Mouse (Mus musculus) neural tube, embryonic 13.5 days (tissue): ENCODE measurements around the gene D17H6S53E. TPM values are rescaled to one million over a fixed set of nuclear protein-coding genes. Genes with fewer than 3 reads are reported as not detected.
"Not testable (repeated sequence)": the region's sequence is repeated elsewhere in the genome, so short reads cannot be mapped to it uniquely, and the experiment has no call there.

Experiments
- ATAC-seq: fragments of 200-750 bp; cut with Nextera tagmentation; 2 replicates; pipeline ENCODE4 v1.8.0; 2017; ENCODE audit warnings: low read depth, mild to moderate bottlenecking, moderate TSS enrichment, moderate library complexity
- H3K27ac ChIP-seq: fragments of 300-500 bp; sonication (generic); replicated peaks from 2 replicates; pipeline ENCODE4 v1.5.1; 2015; ENCODE audit warnings: moderate library complexity, mild to moderate bottlenecking, inconsistent platforms
- H3K27me3 ChIP-seq: fragments of 300-500 bp; sonication (generic); 2 replicates; pipeline ENCODE4 v1.6.1; 2015; ENCODE audit warnings: mild to moderate bottlenecking, inconsistent platforms
- H3K36me3 ChIP-seq: fragments of 300-500 bp; sonication (generic); 2 replicates; pipeline ENCODE4 v1.6.1; 2015; ENCODE audit warnings: mild to moderate bottlenecking, inconsistent platforms
- H3K4me1 ChIP-seq: fragments of 300-500 bp; sonication (generic); replicated peaks from 2 replicates; pipeline ENCODE4 v1.6.1; 2015; ENCODE audit warnings: inconsistent platforms
- H3K4me2 ChIP-seq: fragments of 300-500 bp; sonication (generic); 2 replicates; pipeline ENCODE4 v1.6.1; 2015; ENCODE audit warnings: inconsistent platforms, mild to moderate bottlenecking, moderate library complexity
- H3K4me3 ChIP-seq: fragments of 300-500 bp; sonication (generic); 2 replicates; pipeline ENCODE4 v1.5.1; 2015; ENCODE audit warnings: mild to moderate bottlenecking, inconsistent platforms
- H3K9ac ChIP-seq: fragments of 300-500 bp; sonication (generic); 2 replicates; pipeline ENCODE4 v1.6.1; 2015; ENCODE audit warnings: moderate library complexity, mild to moderate bottlenecking, inconsistent platforms
- H3K9me3 ChIP-seq: fragments of 300-500 bp; sonication (generic); 2 replicates; pipeline ENCODE4 v1.6.1; 2016; ENCODE audit warnings: inconsistent platforms
- WGBS: fragments of 180-500 bp; shearing (Covaris S2); methylation state at CpG from one replicate; pipeline ENCODE4 v1.1.7; 2015; 5-methylcytosine and 5-hydroxymethylcytosine counted together
- polyA plus RNA-seq: library from polyadenylated mRNA; unstranded; fragments of >200 nt; fragmentation: Nextera tagmentation; extraction: Ambion mirVana; gene quantifications from 2 replicates; pipeline ENCODE4 v1.2.1, GENCODE M21; 2015

Gene D17H6S53E
- polyA plus RNA-seq, 1 experiment from 2014 or later: 10.6 TPM

GRCm38 (mm10) chr17:35124261-35124896 is 1.8 kb upstream of the D17H6S53E start:
- H3K36me3 ChIP-seq: peaks cover 19% of the 10 kb centered on the region
- not testable (repeated sequence) for ATAC-seq, H3K9ac ChIP-seq, H3K9me3 ChIP-seq, H3K4me3 ChIP-seq, H3K27ac ChIP-seq, H3K27me3 ChIP-seq, H3K4me2 ChIP-seq
- 93% methylated on average over 12 of the region's 12 CpGs for WGBS
- H3K4me1 ChIP-seq: peaks cover 55% of the 10 kb centered on the region

DNA sequence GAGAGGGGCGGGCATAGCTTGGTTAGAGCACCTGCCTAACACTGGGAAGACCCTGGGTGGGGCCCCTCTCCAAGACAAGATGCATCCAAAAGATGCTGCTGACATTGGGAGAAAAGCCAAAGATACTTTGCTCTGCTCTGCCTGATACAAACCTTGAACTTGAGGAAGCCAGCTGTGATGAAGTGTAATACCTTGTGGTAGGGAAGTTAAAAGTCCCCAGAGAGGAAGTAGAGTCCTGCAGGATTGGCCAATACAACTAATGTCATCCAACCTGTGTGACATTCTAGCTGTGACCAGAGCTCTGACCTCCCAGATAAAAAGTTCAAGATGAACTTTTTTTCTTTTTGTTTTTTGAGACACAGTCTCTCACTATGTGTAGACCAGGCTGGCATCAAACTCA is 1.1 kb upstream of the D17H6S53E start:
- Histone ChIP-seq H3K9me3 (no peaks in the 10 kb centered on the region), H3K4me2 (no peak overlapping the region), H3K27me3 (no peaks in the 10 kb centered on the region), H3K27ac (no peak overlapping the region), H3K4me3 (no peak overlapping the region), H3K9ac (no peak overlapping the region), H3K4me1 (peaks cover 49% of the 10 kb centered on the region), H3K36me3 (peaks cover 22% of the 10 kb centered on the region)
- WGBS: 93% methylated on average over 1 of the region's 1 CpGs
- ATAC-seq: no peak

DNA sequence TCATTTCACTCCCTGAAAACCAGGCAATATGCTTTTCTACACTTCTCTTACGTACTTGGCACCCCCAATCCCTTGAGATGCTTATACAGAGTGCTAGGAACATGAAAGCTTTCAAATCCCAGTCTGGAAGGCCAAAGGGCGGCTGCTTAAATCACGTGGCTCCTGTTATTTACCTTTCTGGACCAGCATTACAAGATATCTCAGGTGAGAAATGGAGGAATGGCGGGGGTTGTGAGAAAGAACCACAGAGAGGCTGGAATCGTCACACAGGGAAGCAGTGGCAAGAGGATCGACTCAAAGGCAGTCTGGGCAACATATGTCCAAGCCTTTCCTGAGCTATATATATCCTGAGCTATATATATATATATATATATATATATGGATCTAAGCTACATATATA is 595 bp upstream of the D17H6S53E start:
- Histone ChIP-seq H3K36me3 (peaks cover 27% of the 10 kb centered on the region), H3K27ac (peak overlapping the region; percentile 81), H3K4me1 (peaks cover 44% of the 10 kb centered on the region), H3K9ac (peak overlapping the region; percentile 94), H3K4me2 (peak overlapping the region; percentile 79), H3K4me3 (peak overlapping the region; percentile 76), H3K9me3 (no peaks in the 10 kb centered on the region), H3K27me3 (no peaks in the 10 kb centered on the region)
- ATAC-seq: no peak
- WGBS: 44% methylated on average over 6 of the region's 6 CpGs

GRCm38 (mm10) chr17:35127017-35127416 is 844 bp downstream of the D17H6S53E start:
- Histone ChIP-seq H3K27me3 (no peaks in the 10 kb centered on the region), H3K36me3 (peaks cover 31% of the 10 kb centered on the region), H3K4me3 (peak overlapping the region; percentile 76), H3K9me3 (no peaks in the 10 kb centered on the region), H3K9ac (peak overlapping the region; percentile 94), H3K27ac (no peak overlapping the region), H3K4me1 (peaks cover 42% of the 10 kb centered on the region), H3K4me2 (peak overlapping the region; percentile 79)
- ATAC-seq: no peak
- 80% methylated on average over 13 of the region's 13 CpGs for WGBS

DNA sequence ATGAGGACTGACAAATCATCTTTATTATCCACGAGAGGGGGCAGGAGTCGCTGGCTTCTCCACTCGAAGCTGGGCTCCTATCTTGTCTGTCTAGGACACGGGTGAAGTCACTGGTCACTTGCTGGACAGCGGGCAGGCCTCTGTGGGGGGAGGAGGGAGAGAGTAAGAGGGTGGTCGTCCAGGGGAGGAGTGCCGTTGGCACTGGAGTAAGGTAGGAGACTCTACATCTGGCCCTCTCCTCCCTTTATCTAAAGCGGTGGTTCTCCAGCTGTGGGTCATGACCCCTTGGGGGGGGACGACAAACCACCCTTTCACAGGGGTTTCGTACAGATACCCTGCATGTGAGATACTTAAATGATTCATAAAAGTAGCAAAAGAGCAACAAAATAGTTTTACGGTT is 2.8 kb downstream of the D17H6S53E start:
- Histone ChIP-seq H3K4me3 (no peak overlapping the region), H3K9ac (peak overlapping the region; percentile 45; the same call in 1 of the 2 replicates), H3K4me2 (no peak overlapping the region), H3K36me3 (peaks cover 26% of the 10 kb centered on the region), H3K27ac (no peak overlapping the region), H3K9me3 (no peaks in the 10 kb centered on the region), H3K27me3 (no peaks in the 10 kb centered on the region), H3K4me1 (peaks cover 38% of the 10 kb centered on the region)
- ATAC-seq: no peak
- WGBS: 71% methylated on average over 11 of the region's 11 CpGs

DNA sequence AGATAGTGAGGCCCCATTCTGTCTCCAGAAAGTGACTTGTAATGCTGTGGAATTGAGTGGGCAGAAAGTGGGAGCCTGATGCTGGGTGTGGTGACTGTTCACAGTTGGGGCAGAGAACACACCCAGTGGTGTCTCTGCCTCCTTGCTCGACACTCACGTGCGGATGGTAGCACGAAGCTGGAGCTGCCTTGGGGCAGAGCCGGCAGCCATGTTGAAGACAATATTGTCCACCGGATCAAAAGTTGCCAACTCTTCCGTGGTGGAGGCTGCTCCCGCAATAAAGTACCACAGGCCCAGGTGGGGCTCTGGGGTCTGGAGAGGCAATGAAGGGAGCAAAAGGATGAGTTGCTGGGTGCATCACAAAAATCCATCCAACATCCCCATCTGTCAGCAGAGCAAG is 4.9 kb downstream of the D17H6S53E start:
- H3K27me3 ChIP-seq: no peaks in the 10 kb centered on the region
- no peak overlapping the region for H3K4me2 ChIP-seq
- H3K4me1 ChIP-seq: peaks cover 33% of the 10 kb centered on the region
- no peaks in the 10 kb centered on the region for H3K9me3 ChIP-seq
- H3K9ac ChIP-seq: no peak overlapping the region
- WGBS: 87% methylated on average over 8 of the region's 8 CpGs
- H3K36me3 ChIP-seq: peaks cover 16% of the 10 kb centered on the region; the same call in 1 of the 2 replicates
- no peak overlapping the region for H3K27ac ChIP-seq
- H3K4me3 ChIP-seq: no peak overlapping the region
- ATAC-seq: no peak

DNA sequence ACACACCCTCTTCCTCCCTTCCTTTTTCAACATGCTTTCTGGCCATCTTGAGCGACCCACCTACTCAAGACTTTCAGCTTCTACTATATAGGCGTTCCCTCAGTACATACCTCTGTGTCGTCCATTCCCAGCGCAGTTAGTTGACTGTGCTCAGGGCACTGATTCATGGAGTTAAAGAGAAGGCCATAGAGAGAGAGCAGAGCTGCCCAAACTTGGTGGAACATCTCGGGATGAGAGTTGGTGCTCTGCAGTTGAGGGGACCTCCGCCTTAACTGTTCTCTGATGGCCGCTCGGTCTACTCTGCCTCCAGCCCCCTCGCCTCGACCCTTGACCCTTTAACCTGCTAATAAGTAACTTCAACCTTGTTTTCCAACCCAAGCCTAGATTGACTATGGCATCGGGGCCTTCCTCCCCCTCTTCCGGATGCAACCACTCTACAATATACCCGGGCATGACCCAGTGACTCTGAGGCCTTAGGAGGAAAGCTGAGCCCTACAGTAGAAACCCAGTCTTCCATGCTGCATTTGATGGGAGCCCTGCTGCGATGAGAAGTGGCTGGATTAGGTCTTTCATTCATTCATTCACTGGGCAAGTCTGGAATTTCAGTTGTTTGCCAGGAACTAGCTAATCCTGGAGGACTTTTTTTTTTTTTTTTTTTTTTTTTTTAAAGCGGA is 5.5 kb downstream of the D17H6S53E start, which contains the start of gene Apom:
Apom (minus strand) TSS at position 551 of the 674 bp plus-strand sequence.
- Histone ChIP-seq H3K27ac (no peak within 1 kb of the TSS), H3K9ac (0 out of 2 replicates have a peak within 1 kb of the TSS, but pooled peaks have one; percentile 5), H3K4me1 (peaks cover 33% of the 10 kb centered on the region), H3K4me3 (no peak within 1 kb of the TSS), H3K9me3 (no peaks in the 10 kb centered on the region), H3K4me2 (no peak within 1 kb of the TSS), H3K27me3 (no peaks in the 10 kb centered on the region), H3K36me3 (peaks cover 16% of the 10 kb centered on the region; the same call in 1 of the 2 replicates)
- WGBS: 81% methylated on average over 15 of the region's 15 CpGs
- ATAC-seq: no peak

GRCm38 (mm10) chr17:35132174-35132560 is 6.0 kb downstream of the D17H6S53E start:
- peaks cover 16% of the 10 kb centered on the region; the same call in 1 of the 2 replicates for H3K36me3 ChIP-seq
- no peak for ATAC-seq
- no peaks in the 10 kb centered on the region for H3K9me3 ChIP-seq
- no peak overlapping the region for H3K4me2 ChIP-seq
- no peaks in the 10 kb centered on the region for H3K27me3 ChIP-seq
- 72% methylated on average over 3 of the region's 3 CpGs for WGBS
- H3K9ac ChIP-seq: no peak overlapping the region
- H3K27ac ChIP-seq: no peak overlapping the region
- peaks cover 33% of the 10 kb centered on the region for H3K4me1 ChIP-seq
- H3K4me3 ChIP-seq: no peak overlapping the region

GRCm38 (mm10) chr17:35133517-35133916 is 7.3 kb downstream of the D17H6S53E start:
- Histone ChIP-seq H3K36me3 (peaks cover 20% of the 10 kb centered on the region), H3K27ac (no peak overlapping the region), H3K4me2 (no peak overlapping the region; the same call in 1 of the 2 replicates), H3K9ac (no peak overlapping the region), H3K27me3 (no peaks in the 10 kb centered on the region), H3K9me3 (no peaks in the 10 kb centered on the region), H3K4me3 (no peak overlapping the region), H3K4me1 (peaks cover 36% of the 10 kb centered on the region)
- WGBS: 92% methylated on average over 7 of the region's 7 CpGs
- no peak for ATAC-seq

DNA sequence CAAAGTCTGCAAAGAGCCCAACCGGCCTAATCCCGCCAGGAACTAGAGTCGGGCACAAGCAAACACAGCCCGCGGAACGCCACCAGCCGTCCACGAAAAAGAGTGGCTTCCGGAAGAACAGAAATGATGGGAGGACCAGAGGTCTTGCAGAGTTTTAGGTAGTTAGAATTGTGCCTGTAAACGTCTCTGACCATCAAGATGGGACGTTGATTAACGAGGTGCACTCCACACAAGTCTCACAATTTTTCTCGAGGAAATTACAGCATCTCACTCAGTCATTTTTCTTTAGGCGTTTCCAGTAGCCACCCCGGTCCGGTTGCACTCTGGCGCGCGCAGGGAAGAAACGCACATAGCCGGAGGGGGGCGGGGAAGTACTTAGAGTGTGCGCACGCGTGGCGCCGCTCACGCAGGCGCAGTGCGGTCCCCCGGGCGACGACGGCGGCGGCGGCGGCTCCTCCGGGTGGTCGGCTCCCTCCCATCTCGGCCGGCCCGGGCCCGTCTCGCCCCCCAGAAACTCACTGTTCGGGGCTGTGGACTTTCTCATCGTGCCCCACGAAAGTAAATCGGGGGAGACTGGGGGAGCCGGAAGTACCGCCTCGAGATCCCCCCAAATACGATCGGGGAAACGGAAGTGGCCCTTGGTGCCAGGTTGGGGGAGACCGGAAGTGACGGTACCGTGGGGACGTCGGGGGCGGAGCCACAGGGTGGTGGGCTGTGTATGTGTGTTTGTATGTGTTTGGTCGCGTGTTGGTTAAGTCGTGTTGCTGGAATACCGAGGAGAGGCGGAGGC is 8.8 kb downstream of the D17H6S53E start, which contains the start of gene Bag6:
Bag6 (plus strand) TSS at position 378 of the 790 bp plus-strand sequence.
- no peaks in the 10 kb centered on the region for H3K9me3 ChIP-seq
- H3K27ac ChIP-seq: peak within 1 kb of the TSS; percentile 93
- ATAC-seq: peak; percentile 96
- peaks cover 39% of the 10 kb centered on the region for H3K4me1 ChIP-seq
- H3K27me3 ChIP-seq: no peaks in the 10 kb centered on the region
- peak within 1 kb of the TSS; percentile 81 for H3K4me3 ChIP-seq
- H3K9ac ChIP-seq: peak within 1 kb of the TSS; percentile 92
- H3K4me2 ChIP-seq: peak within 1 kb of the TSS; percentile 88
- H3K36me3 ChIP-seq: peaks cover 29% of the 10 kb centered on the region
- 0% methylated on average over 64 of the region's 66 CpGs for WGBS

DNA sequence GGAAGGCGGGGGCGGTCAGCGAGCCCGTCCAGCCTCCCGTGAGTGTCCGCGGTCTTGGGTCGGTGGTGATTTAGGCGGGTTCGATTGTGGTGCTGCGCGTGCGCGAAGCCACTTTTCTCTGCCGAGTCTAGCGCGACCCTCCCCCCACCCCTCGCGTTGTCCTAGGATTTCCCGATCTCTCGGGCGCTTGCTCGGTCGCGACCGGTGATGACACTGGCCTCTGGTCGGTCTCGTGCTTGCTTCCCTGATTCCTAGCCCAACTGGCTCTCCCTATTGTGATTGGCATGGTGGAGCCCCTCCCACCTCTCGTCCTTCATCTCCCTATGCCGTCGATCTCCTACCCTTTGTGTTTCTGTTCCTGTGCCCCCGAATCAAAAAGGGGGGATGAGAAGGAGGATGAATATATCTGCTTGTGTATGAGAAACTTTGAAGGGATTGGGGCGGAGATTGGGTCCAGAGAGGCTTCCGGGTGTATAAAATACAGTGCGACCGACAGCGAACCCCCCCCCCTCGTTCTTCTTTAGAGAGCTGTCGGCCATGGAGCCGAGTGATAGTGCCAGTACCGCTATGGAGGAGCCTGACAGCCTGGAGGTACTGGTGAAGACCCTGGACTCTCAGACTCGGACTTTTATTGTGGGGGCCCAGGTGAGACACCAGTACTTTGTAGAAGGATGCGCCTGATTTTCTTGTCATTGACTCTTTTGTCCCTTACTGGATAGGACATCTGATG is 9.6 kb downstream of the D17H6S53E start:
- H3K9me3 ChIP-seq: no peaks in the 10 kb centered on the region
- H3K36me3 ChIP-seq: peaks cover 29% of the 10 kb centered on the region
- peak overlapping the region; percentile 93 for H3K27ac ChIP-seq
- no peaks in the 10 kb centered on the region for H3K27me3 ChIP-seq
- under 1% methylated on average over 43 of the region's 43 CpGs for WGBS
- H3K4me2 ChIP-seq: peak overlapping the region; percentile 88
- H3K4me3 ChIP-seq: peak overlapping the region; percentile 81
- H3K4me1 ChIP-seq: peaks cover 39% of the 10 kb centered on the region
- H3K9ac ChIP-seq: peak overlapping the region; percentile 92
- peak; percentile 72 for ATAC-seq
